In the genomic region with DNA sequence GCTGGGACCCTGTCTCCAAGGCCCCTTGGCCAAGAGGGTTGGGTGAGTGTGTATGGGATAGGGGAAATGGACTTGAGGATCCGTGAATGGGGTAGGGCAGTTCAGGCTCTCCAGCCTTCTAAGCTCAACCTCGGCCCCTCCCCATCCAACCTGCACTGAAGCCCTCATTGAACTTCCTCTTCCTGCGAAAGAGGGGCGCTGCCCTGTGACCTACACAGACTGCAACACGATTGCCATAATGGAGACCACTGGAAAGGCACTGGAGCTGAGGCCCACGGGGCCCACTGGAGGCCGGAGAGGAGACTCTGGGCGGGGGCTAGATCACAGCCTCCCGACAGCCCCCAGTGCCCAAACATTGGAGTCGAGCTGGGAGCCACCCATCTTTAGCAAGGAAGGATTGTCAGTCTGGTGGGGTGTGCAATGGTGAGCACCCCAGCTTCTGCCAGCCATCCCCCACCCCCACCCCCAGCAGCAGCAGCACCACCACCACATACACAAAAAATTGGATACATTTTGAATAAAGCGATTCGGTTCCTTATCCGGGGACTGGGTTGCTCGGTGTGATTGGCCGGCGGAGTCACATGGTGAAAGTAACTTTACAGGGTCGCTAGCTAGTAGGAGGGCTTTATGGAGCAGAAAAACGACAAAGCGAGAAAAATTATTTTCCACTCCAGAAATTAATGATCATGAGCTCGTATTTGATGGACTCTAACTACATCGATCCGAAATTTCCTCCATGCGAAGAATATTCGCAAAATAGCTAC, we compare ENCODE assay signal across 10 mouse cellular contexts. TPM values are rescaled to one million over a fixed set of nuclear protein-coding genes. Genes with fewer than 3 reads are reported as not detected.
DNase-seq lines count a peak whose midpoint lies in the region; ATAC-seq and TF ChIP-seq lines count a peak whose summit lies in the region.
"Had no signal": no experiment of that assay in that cellular context is flagged by ENCODE, and none has a peak within 500 bp of the region (broad histone marks: within the 10 kb centered on the region; RNA-seq: fewer than 3 reads in every experiment).

No protein-coding gene starts in this region.

- peak overlapping the region; percentile 76 for H3K9ac ChIP-seq in hindbrain, embryonic 14.5 days

- TF ChIP-seq CTCF in kidney, adult 2 months (conservative IDR thresholded peaks at IDR 0.05; ENCODE audit: insufficient read depth, insufficient read length, low read depth, low read length), result no peak

- H3K4me1 ChIP-seq in kidney, adult 2 months (ENCODE audit: control insufficient read depth, insufficient read depth, low read length), result no peaks in the 10 kb centered on the region
- no peaks in the 10 kb centered on the region; the same call in 1 of the 2 replicates for H3K4me1 ChIP-seq in hindbrain, embryonic 14.5 days (replicated peaks; ENCODE audit: control insufficient read depth, insufficient read depth, low read length)

- TF ChIP-seq POLR2A in kidney, adult 2 months (IDR thresholded peaks at IDR 0.05; ENCODE audit: low read depth, low read length), result no peak

- H3K4me3 ChIP-seq in kidney, adult 2 months (ENCODE audit: insufficient read depth, low read depth, low read length), result peak overlapping the region; percentile 53
- H3K4me3 ChIP-seq in hindbrain, embryonic 14.5 days (replicated peaks; ENCODE audit: low read length), result peak overlapping the region; percentile 46

- H3K9me3 ChIP-seq in hindbrain, embryonic 14.5 days (ENCODE audit: control insufficient read depth, low read length), result no peaks in the 10 kb centered on the region

- no peaks in the 10 kb centered on the region; the same call in 1 of the 2 replicates for H3K27me3 ChIP-seq in kidney, adult 2 months (replicated peaks; ENCODE audit: control insufficient read depth, insufficient read depth, low read length)
- H3K27me3 ChIP-seq in hindbrain, embryonic 14.5 days (ENCODE audit: control insufficient read depth, insufficient read depth, low read length), result peaks cover 91% of the 10 kb centered on the region

- intact Hi-C loops in gastrocnemius, postnatal 36 days (cut with DNase I), result no loop called here

- peak overlapping the region; percentile 50 for H3K4me2 ChIP-seq in hindbrain, embryonic 14.5 days (replicated peaks)

- peak; percentile 40 for DNase-seq in kidney, adult 2 months
- DNase-seq in kidney, adult 8-10 months, result no peak
- DNase-seq in adrenal gland, postnatal 10 days, result peak; percentile 73
- no peak for DNase-seq in hindbrain, embryonic 14.5 days (ENCODE audit: low spot score)
- DNase-seq in neural tube, embryonic 10.5 days (ENCODE audit: extremely low spot score, low spot score), result peak; percentile 60
- DNase-seq in T-cell, adult 2 months (ENCODE audit: low spot score), result no peak
- DNase-seq in gastrocnemius, postnatal 36 days, result no peak
- DNase-seq: thymus, adult 18-20 months had no signal

- peak; percentile 73 for ATAC-seq in hindbrain, embryonic 14.5 days (ENCODE audit: low FRiP score)
- ATAC-seq in activated CD4-positive, CD25-positive, alpha-beta regulatory T cell, adult 4 months, result no peak

- H3K36me3 ChIP-seq in kidney, adult 2 months (ENCODE audit: control insufficient read depth, insufficient read depth, low read length), result no peaks in the 10 kb centered on the region
- H3K36me3 ChIP-seq in hindbrain, embryonic 14.5 days (replicated peaks; ENCODE audit: control insufficient read depth, insufficient read depth), result no peaks in the 10 kb centered on the region

- WGBS in kidney, adult 2 months, result 24% methylated on average over 24 of the region's 24 CpGs
- under 1% methylated on average over 24 of the region's 24 CpGs for WGBS in hindbrain, embryonic 14.5 days

- H3K27ac ChIP-seq in kidney, adult 2 months (ENCODE audit: insufficient read depth, low read depth, low read length), result no peak overlapping the region
- peak overlapping the region; percentile 94 for H3K27ac ChIP-seq in hindbrain, embryonic 14.5 days

RNA-seq across cellular contexts. Expression of a gene that starts 15.5 kb away (rescaled TPM):
- 2.5 and 2.7 TPM in 2 replicates for polyA plus RNA-seq in kidney, adult 2 months (2012; rRNA removed)
- 1 to 10 TPM; 6.1 to 9.2 TPM for total RNA-seq in adrenal gland, postnatal 10 days (2021)
- 74.9 and 90.0 TPM in 2 replicates for polyA plus RNA-seq in hindbrain, embryonic 14.5 days (2014; fragmentation: Nextera tagmentation; extraction: Ambion mirVana)
- not detected for polyA plus RNA-seq in activated CD4-positive, CD25-positive, alpha-beta regulatory T cell, adult 4 months (2017; shearing (Covaris generic))
- total RNA-seq in gastrocnemius, postnatal 36 days (2021), result 1 to 10 TPM; 4.1 to 4.2 TPM
- total RNA-seq: left cerebral cortex, adult 18-20 months had no signal

RNA-seq across cellular contexts. Expression of a gene that starts 36.2 kb away (rescaled TPM):
- polyA plus RNA-seq in kidney, adult 2 months (2012; rRNA removed), result 24.7 and 25.4 TPM in 2 replicates
- total RNA-seq in adrenal gland, postnatal 10 days (2021), result 10 to 100 TPM; 25.1 to 35.7 TPM
- polyA plus RNA-seq in hindbrain, embryonic 14.5 days (2014; fragmentation: Nextera tagmentation; extraction: Ambion mirVana), result 20.9 and 24.8 TPM in 2 replicates
- not detected for polyA plus RNA-seq in activated CD4-positive, CD25-positive, alpha-beta regulatory T cell, adult 4 months (2017; shearing (Covaris generic))
- 1 to 10 TPM; 6.8 to 7.0 TPM for total RNA-seq in gastrocnemius, postnatal 36 days (2021)
- total RNA-seq: left cerebral cortex, adult 18-20 months had no signal

RNA-seq across cellular contexts. Expression of a gene that starts 43.8 kb away (rescaled TPM):
- 3.4 and 4.0 TPM in 2 replicates for polyA plus RNA-seq in kidney, adult 2 months (2012; rRNA removed)
- total RNA-seq in adrenal gland, postnatal 10 days (2021), result 10 to 100 TPM; 17.0 to 21.0 TPM
- polyA plus RNA-seq in hindbrain, embryonic 14.5 days (2014; fragmentation: Nextera tagmentation; extraction: Ambion mirVana), result 9.2 and 22.9 TPM in 2 replicates
- under 1 TPM in 1 of 2 experiments, not detected in 1; 0.15 TPM for polyA plus RNA-seq in activated CD4-positive, CD25-positive, alpha-beta regulatory T cell, adult 4 months (2017; shearing (Covaris generic))
- total RNA-seq in gastrocnemius, postnatal 36 days (2021), result 1 to 10 TPM; 1.5 to 2.0 TPM
- total RNA-seq: left cerebral cortex, adult 18-20 months had no signal

RNA-seq across cellular contexts. Expression of a gene that starts 58.0 kb away (rescaled TPM):
- polyA plus RNA-seq in kidney, adult 2 months (2012; rRNA removed), result 5.5 and 7.3 TPM in 2 replicates
- 1 to 10 TPM; 2.4 to 3.2 TPM for total RNA-seq in adrenal gland, postnatal 10 days (2021)
- 0.25 and 0.75 TPM in 2 replicates for polyA plus RNA-seq in hindbrain, embryonic 14.5 days (2014; fragmentation: Nextera tagmentation; extraction: Ambion mirVana)
- not detected for polyA plus RNA-seq in activated CD4-positive, CD25-positive, alpha-beta regulatory T cell, adult 4 months (2017; shearing (Covaris generic))
- 1 to 10 TPM; 5.0 to 5.5 TPM for total RNA-seq in gastrocnemius, postnatal 36 days (2021)
- total RNA-seq: left cerebral cortex, adult 18-20 months had no signal

Comparison
In these comparisons a context has a peak if more than half of its experiments do, and no peak if none do; other contexts are left out.
1. DNase-seq: peak in kidney, adult 2 months (single experiment), adrenal gland, postnatal 10 days (single experiment) and neural tube, embryonic 10.5 days (single experiment); none in kidney, adult 8-10 months (0 of 2), hindbrain, embryonic 14.5 days (single experiment), T-cell, adult 2 months (single experiment) and gastrocnemius, postnatal 36 days (0 of 2).
2. RNA of a gene that starts 15.5 kb away (polyA plus RNA-seq): 74.9 to 90.0 TPM in hindbrain, embryonic 14.5 days; 2.5 to 2.7 TPM in kidney, adult 2 months and not detected in activated CD4-positive, CD25-positive, alpha-beta regulatory T cell, adult 4 months; every median in the first group is over 10 times any median in the second.
3. RNA of a gene that starts 36.2 kb away (polyA plus RNA-seq): 24.7 to 25.4 TPM in kidney, adult 2 months and 20.9 to 24.8 TPM in hindbrain, embryonic 14.5 days; not detected in activated CD4-positive, CD25-positive, alpha-beta regulatory T cell, adult 4 months; every median in the first group is over 10 times any median in the second.